Mouse (Mus musculus): ENCODE measurements around the gene Mrpl38. TPM values are rescaled to one million over a fixed set of nuclear protein-coding genes. Genes with fewer than 3 reads are reported as not detected.

Gene Mrpl38
- total RNA-seq, 2 experiments from 2014 or later, result 51.1 to 56.1 TPM

Other genes with a start within 250 kb of the Mrpl38 start
- gene Smim5, start 238.9 kb downstream of the Mrpl38 start, total RNA-seq (2021), result under 1 TPM in 1 of 2 experiments, not detected in 1; 0.33 TPM
- not detected for gene Smim6, start 226.9 kb downstream of the Mrpl38 start, total RNA-seq (2021)
- 10 to 100 TPM; 43.2 to 50.7 TPM for gene Sap30bp, start 205.6 kb downstream of the Mrpl38 start, total RNA-seq (2021)
- gene Recql5, start 205.4 kb downstream of the Mrpl38 start, total RNA-seq (2021), result 10 to 100 TPM; 19.8 to 22.4 TPM
- 1 to 10 TPM; 3.2 to 4.2 TPM for gene Itgb4, start 164.2 kb downstream of the Mrpl38 start, total RNA-seq (2021)
- gene Galk1, start 126.1 kb downstream of the Mrpl38 start, total RNA-seq (2021), result 10 to 100 TPM; 18.8 to 19.4 TPM
- 100 to 1,000 TPM; 254 to 295 TPM for gene H3f3b, start 110.9 kb downstream of the Mrpl38 start, total RNA-seq (2021)
- gene Unk, start 108.5 kb downstream of the Mrpl38 start, total RNA-seq (2021), result 10 to 100 TPM; 23.8 to 25.5 TPM
- gene Unc13d, start 60.9 kb downstream of the Mrpl38 start, total RNA-seq (2021), result under 1 TPM; 0.46 to 0.55 TPM
- 100 to 1,000 TPM; 278 to 292 TPM for gene Wbp2, start 51.9 kb downstream of the Mrpl38 start, total RNA-seq (2021)
- 1 to 10 TPM; 8.7 to 9.0 TPM for gene Trim47, start 11.7 kb downstream of the Mrpl38 start, total RNA-seq (2021)
- gene Trim65, start 7.7 kb downstream of the Mrpl38 start, total RNA-seq (2021), result 1 to 10 TPM; 5.4 to 7.0 TPM
- gene Fbf1, start 29.3 kb upstream of the Mrpl38 start, total RNA-seq (2021), result 10 to 100 TPM; 88.7 to 94.7 TPM
- 10 to 100 TPM; 41.5 to 44.0 TPM for gene Ten1, start 60.0 kb upstream of the Mrpl38 start, total RNA-seq (2021)
- 100 to 1,000 TPM; 120 to 121 TPM for gene Acox1, start 60.2 kb upstream of the Mrpl38 start, total RNA-seq (2021)
- gene Evpl, start 99.2 kb upstream of the Mrpl38 start, total RNA-seq (2021), result under 1 TPM; 0.68 to 0.97 TPM
- 10 to 100 TPM; 52.0 to 56.4 TPM for gene Srp68, start 135.3 kb upstream of the Mrpl38 start, total RNA-seq (2021)
- gene Galr2, start 142.1 kb upstream of the Mrpl38 start, total RNA-seq (2021), result under 1 TPM in 1 of 2 experiments, not detected in 1; 0.18 TPM
- 100 to 1,000 TPM in 1 of 2 experiments, 10 to 100 TPM in 1; 92.7 to 115 TPM for gene Exoc7, start 168.4 kb upstream of the Mrpl38 start, total RNA-seq (2021)
- gene Foxj1, start 196.5 kb upstream of the Mrpl38 start, total RNA-seq (2021), result 1 to 10 TPM; 4.2 to 5.5 TPM